Mouse (Mus musculus): ENCODE results near the gene Ubxn2a. TPM values are rescaled to one million over a fixed set of nuclear protein-coding genes. Genes with fewer than 3 reads are reported as not detected.
A peak's percentile ranks its signal among the peaks of the same experiment; 100 is the strongest.
"Not testable (repeated sequence)": the region's sequence is repeated elsewhere in the genome, so short reads cannot be mapped to it uniquely, and the experiment has no call there.

The Ubxn2a gene
- polyA plus RNA-seq, 1 experiment from 2014 or later = 30.0 TPM

- ATAC-seq (replicated peaks; ENCODE audit: low FRiP score, low TSS enrichment, low read depth) = no peak
- H3K9me3 ChIP-seq (ENCODE audit: control insufficient read depth, low read length) = no peaks in the 10 kb centered on the region
- H3K36me3 ChIP-seq (ENCODE audit: control insufficient read depth, insufficient read depth, low read length) = no peaks in the 10 kb centered on the region
- no peak overlapping the region for H3K9ac ChIP-seq (ENCODE audit: low read length)
- no peaks in the 10 kb centered on the region for H3K27me3 ChIP-seq (replicated peaks; ENCODE audit: control insufficient read depth, insufficient read depth, low read length)
- WGBS = 79% methylated on average over 3 of the region's 3 CpGs
- peaks cover 8% of the 10 kb centered on the region for H3K4me1 ChIP-seq (replicated peaks; ENCODE audit: control insufficient read depth, insufficient read depth, low read length)
- H3K4me2 ChIP-seq (ENCODE audit: low read length) = no peak overlapping the region
- H3K4me3 ChIP-seq (ENCODE audit: low read depth, low read length) = no peak overlapping the region
- no peak for DNase-seq (ENCODE audit: low spot score)
- no peak overlapping the region for H3K27ac ChIP-seq (ENCODE audit: low read depth)
Measured at GRCm38 (mm10) chr12:4914944-4915343, 7.4 kb upstream of the Ubxn2a start.

- H3K27ac ChIP-seq (ENCODE audit: low read depth) = no peak overlapping the region
- 50% methylated on average over 3 of the region's 3 CpGs for WGBS
- no peaks in the 10 kb centered on the region for H3K27me3 ChIP-seq (replicated peaks; ENCODE audit: control insufficient read depth, insufficient read depth, low read length)
- no peak overlapping the region for H3K4me3 ChIP-seq (ENCODE audit: low read depth, low read length)
- H3K9me3 ChIP-seq (ENCODE audit: control insufficient read depth, low read length) = no peaks in the 10 kb centered on the region
- H3K4me1 ChIP-seq (replicated peaks; ENCODE audit: control insufficient read depth, insufficient read depth, low read length) = peaks cover 4% of the 10 kb centered on the region
- no peak overlapping the region for H3K4me2 ChIP-seq (ENCODE audit: low read length)
- no peak for ATAC-seq (replicated peaks; ENCODE audit: low FRiP score, low TSS enrichment, low read depth)
- no peak overlapping the region for H3K9ac ChIP-seq (ENCODE audit: low read length)
- H3K36me3 ChIP-seq (ENCODE audit: control insufficient read depth, insufficient read depth, low read length) = no peaks in the 10 kb centered on the region
- DNase-seq (ENCODE audit: low spot score) = no peak
Measured at GRCm38 (mm10) chr12:4914441-4914840, 6.9 kb upstream of the Ubxn2a start.

- H3K27ac ChIP-seq (ENCODE audit: low read depth) = no peak overlapping the region
- WGBS = 83% methylated on average over 4 of the region's 4 CpGs
- no peak for ATAC-seq (replicated peaks; ENCODE audit: low FRiP score, low TSS enrichment, low read depth)
Measured at GRCm38 (mm10) chr12:4911716-4912115, 4.2 kb upstream of the Ubxn2a start.

GRCm38 (mm10) chr12:4910496-4910895, 3.0 kb upstream of the Ubxn2a start:
- not testable (repeated sequence) for H3K9me3 ChIP-seq (ENCODE audit: control insufficient read depth, low read length); H3K4me3 ChIP-seq (ENCODE audit: low read depth, low read length); H3K4me1 ChIP-seq (replicated peaks; ENCODE audit: control insufficient read depth, insufficient read depth, low read length); H3K27ac ChIP-seq (ENCODE audit: low read depth); DNase-seq (ENCODE audit: low spot score); ATAC-seq (replicated peaks; ENCODE audit: low FRiP score, low TSS enrichment, low read depth); H3K27me3 ChIP-seq (replicated peaks; ENCODE audit: control insufficient read depth, insufficient read depth, low read length); H3K4me2 ChIP-seq (ENCODE audit: low read length); H3K36me3 ChIP-seq (ENCODE audit: control insufficient read depth, insufficient read depth, low read length); H3K9ac ChIP-seq (ENCODE audit: low read length)
- 86% methylated on average over 1 of the region's 1 CpGs for WGBS

More at GRCm38 (mm10) chr12:4911716-4912115, 4.2 kb upstream of the Ubxn2a start:
- Histone ChIP-seq H3K4me2 (ENCODE audit: low read length) (no peak overlapping the region), H3K9ac (ENCODE audit: low read length) (no peak overlapping the region), H3K9me3 (ENCODE audit: control insufficient read depth, low read length) (no peaks in the 10 kb centered on the region), H3K4me3 (ENCODE audit: low read depth, low read length) (no peak overlapping the region), H3K36me3 (ENCODE audit: control insufficient read depth, insufficient read depth, low read length) (no peaks in the 10 kb centered on the region), H3K4me1 (replicated peaks; ENCODE audit: control insufficient read depth, insufficient read depth, low read length) (no peaks in the 10 kb centered on the region), H3K27me3 (replicated peaks; ENCODE audit: control insufficient read depth, insufficient read depth, low read length) (no peaks in the 10 kb centered on the region)
- DNase-seq (ENCODE audit: low spot score) = no peak

GRCm38 (mm10) chr12:4908391-4908790, 886 bp upstream of the Ubxn2a start:
- DNase-seq (ENCODE audit: low spot score) = no peak
- ATAC-seq (replicated peaks; ENCODE audit: low FRiP score, low TSS enrichment, low read depth) = no peak
- 83% methylated on average over 7 of the region's 7 CpGs for WGBS
- Histone ChIP-seq H3K4me3 (ENCODE audit: low read depth, low read length) (no peak overlapping the region; the same call in 1 of the 2 replicates), H3K4me1 (replicated peaks; ENCODE audit: control insufficient read depth, insufficient read depth, low read length) (no peaks in the 10 kb centered on the region), H3K4me2 (ENCODE audit: low read length) (no peak overlapping the region), H3K27ac (ENCODE audit: low read depth) (no peak overlapping the region), H3K36me3 (ENCODE audit: control insufficient read depth, insufficient read depth, low read length) (no peaks in the 10 kb centered on the region), H3K9me3 (ENCODE audit: control insufficient read depth, low read length) (no peaks in the 10 kb centered on the region), H3K9ac (ENCODE audit: low read length) (no peak overlapping the region), H3K27me3 (replicated peaks; ENCODE audit: control insufficient read depth, insufficient read depth, low read length) (no peaks in the 10 kb centered on the region)

GRCm38 (mm10) chr12:4906476-4906875, 1.0 kb downstream of the Ubxn2a start:
- no peak overlapping the region for H3K27ac ChIP-seq (ENCODE audit: low read depth)
- 43% methylated on average over 7 of the region's 7 CpGs for WGBS
- ATAC-seq (replicated peaks; ENCODE audit: low FRiP score, low TSS enrichment, low read depth) = no peak
- H3K9ac ChIP-seq (ENCODE audit: low read length) = peak overlapping the region; percentile 74; the same call in 1 of the 2 replicates
- DNase-seq (ENCODE audit: low spot score) = no peak
- H3K27me3 ChIP-seq (replicated peaks; ENCODE audit: control insufficient read depth, insufficient read depth, low read length) = no peaks in the 10 kb centered on the region
- no peaks in the 10 kb centered on the region for H3K36me3 ChIP-seq (ENCODE audit: control insufficient read depth, insufficient read depth, low read length)
- no peaks in the 10 kb centered on the region for H3K9me3 ChIP-seq (ENCODE audit: control insufficient read depth, low read length)
- peak overlapping the region; percentile 55 for H3K4me3 ChIP-seq (ENCODE audit: low read depth, low read length)
- no peaks in the 10 kb centered on the region for H3K4me1 ChIP-seq (replicated peaks; ENCODE audit: control insufficient read depth, insufficient read depth, low read length)
- peak overlapping the region; percentile 73 for H3K4me2 ChIP-seq (ENCODE audit: low read length)

- no peak overlapping the region for H3K4me2 ChIP-seq (ENCODE audit: low read length)
- no peaks in the 10 kb centered on the region for H3K36me3 ChIP-seq (ENCODE audit: control insufficient read depth, insufficient read depth, low read length)
- no peak overlapping the region for H3K27ac ChIP-seq (ENCODE audit: low read depth)
- no peaks in the 10 kb centered on the region for H3K27me3 ChIP-seq (replicated peaks; ENCODE audit: control insufficient read depth, insufficient read depth, low read length)
- no peaks in the 10 kb centered on the region for H3K4me1 ChIP-seq (replicated peaks; ENCODE audit: control insufficient read depth, insufficient read depth, low read length)
- 89% methylated on average over 7 of the region's 7 CpGs for WGBS
- no peak overlapping the region for H3K4me3 ChIP-seq (ENCODE audit: low read depth, low read length)
- no peaks in the 10 kb centered on the region for H3K9me3 ChIP-seq (ENCODE audit: control insufficient read depth, low read length)
- ATAC-seq (replicated peaks; ENCODE audit: low FRiP score, low TSS enrichment, low read depth) = no peak
- H3K9ac ChIP-seq (ENCODE audit: low read length) = no peak overlapping the region
- no peak for DNase-seq (ENCODE audit: low spot score)
Measured at GRCm38 (mm10) chr12:4905946-4906345, 1.6 kb downstream of the Ubxn2a start.

GRCm38 (mm10) chr12:4898024-4898423, 9.5 kb downstream of the Ubxn2a start:
- no peak overlapping the region for H3K4me3 ChIP-seq (ENCODE audit: low read depth, low read length)
- H3K9me3 ChIP-seq (ENCODE audit: control insufficient read depth, low read length) = no peaks in the 10 kb centered on the region
- H3K4me1 ChIP-seq (replicated peaks; ENCODE audit: control insufficient read depth, insufficient read depth, low read length) = no peaks in the 10 kb centered on the region
- DNase-seq (ENCODE audit: low spot score) (no peak), ATAC-seq (replicated peaks; ENCODE audit: low FRiP score, low TSS enrichment, low read depth) (no peak)
- H3K27ac ChIP-seq (ENCODE audit: low read depth) = no peak overlapping the region
- H3K9ac ChIP-seq (ENCODE audit: low read length) = no peak overlapping the region
- peaks cover 8% of the 10 kb centered on the region; the same call in 1 of the 2 replicates for H3K36me3 ChIP-seq (ENCODE audit: control insufficient read depth, insufficient read depth, low read length)
- 96% methylated on average over 5 of the region's 5 CpGs for WGBS
- no peak overlapping the region for H3K4me2 ChIP-seq (ENCODE audit: low read length)
- no peaks in the 10 kb centered on the region for H3K27me3 ChIP-seq (replicated peaks; ENCODE audit: control insufficient read depth, insufficient read depth, low read length)

- Histone ChIP-seq H3K27me3 (replicated peaks; ENCODE audit: control insufficient read depth, insufficient read depth, low read length) (no peaks in the 10 kb centered on the region), H3K9me3 (ENCODE audit: control insufficient read depth, low read length) (no peaks in the 10 kb centered on the region), H3K4me1 (replicated peaks; ENCODE audit: control insufficient read depth, insufficient read depth, low read length) (no peaks in the 10 kb centered on the region), H3K4me2 (ENCODE audit: low read length) (no peak overlapping the region), H3K9ac (ENCODE audit: low read length) (no peak overlapping the region), H3K27ac (ENCODE audit: low read depth) (no peak overlapping the region), H3K4me3 (ENCODE audit: low read depth, low read length) (no peak overlapping the region), H3K36me3 (ENCODE audit: control insufficient read depth, insufficient read depth, low read length) (peaks cover 14% of the 10 kb centered on the region)
- ATAC-seq (replicated peaks; ENCODE audit: low FRiP score, low TSS enrichment, low read depth) = no peak
- 93% methylated on average over 1 of the region's 1 CpGs for WGBS
- no peak for DNase-seq (ENCODE audit: low spot score)
Measured at GRCm38 (mm10) chr12:4889891-4890290, 17.6 kb downstream of the Ubxn2a start.
